Mouse (Mus musculus): ENCODE results near the gene Pigu. TPM values are rescaled to one million over a fixed set of nuclear protein-coding genes. Genes with fewer than 3 reads are reported as not detected.

Gene Pigu
- polyA plus RNA-seq, 1 experiment, result 39.9 TPM

DNA sequence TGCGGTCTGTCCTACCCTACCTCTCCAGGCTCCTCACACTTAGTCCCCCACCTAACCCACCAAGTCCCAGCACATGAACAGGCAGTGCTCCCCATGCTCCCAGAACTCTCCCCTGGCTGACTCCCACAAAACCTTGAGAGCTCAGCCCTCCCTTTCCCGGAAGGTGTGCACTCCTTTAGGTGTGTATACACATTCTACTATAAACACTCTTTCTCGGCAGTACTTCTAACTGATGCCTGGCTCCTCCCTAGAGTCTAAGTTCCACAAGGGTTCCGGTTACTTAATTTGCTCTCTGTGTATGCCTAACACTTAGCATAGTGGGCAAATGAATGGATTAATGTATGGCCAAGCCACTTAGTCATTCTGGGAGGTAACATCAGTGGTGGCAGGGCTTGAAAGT, 25.9 kb downstream of the Pigu start:
- TF ChIP-seq POLR2A (IDR thresholded peaks at IDR 0.05; ENCODE audit: extremely low read depth, insufficient read depth, low read length) (no peak), CTCF (IDR thresholded peaks at IDR 0.05; ENCODE audit: extremely low read depth, insufficient read depth, low read length) (no peak)
- H3K4me3 ChIP-seq (ENCODE audit: insufficient read depth, low read length), result no peak overlapping the region
- peak overlapping the region; percentile 60 for H3K27ac ChIP-seq (ENCODE audit: insufficient read depth, low read length)
- no peaks in the 10 kb centered on the region for H3K4me1 ChIP-seq (ENCODE audit: control insufficient read depth, insufficient read depth, low read length)

DNA sequence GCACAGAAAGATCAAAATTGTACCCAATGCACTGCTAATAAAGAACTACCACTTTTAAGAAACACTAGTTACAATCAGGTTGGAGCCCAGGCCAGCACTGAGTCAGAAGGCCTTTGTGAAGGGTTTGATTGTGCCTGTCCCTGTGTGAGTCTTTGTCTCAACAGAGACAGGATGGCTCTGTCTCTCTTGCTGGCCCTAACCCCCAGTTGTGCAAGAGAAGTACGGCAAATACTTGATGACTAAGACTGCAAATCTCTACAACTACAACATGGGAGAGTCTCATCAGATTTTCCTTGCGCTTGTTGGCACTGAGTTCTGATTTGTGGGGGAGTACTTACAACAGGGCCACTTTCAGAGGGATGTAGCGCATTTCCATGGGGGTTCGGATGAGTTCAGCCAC, 26.4 kb downstream of the Pigu start:
- peak overlapping the region; percentile 60 for H3K27ac ChIP-seq (ENCODE audit: insufficient read depth, low read length)
- no peaks in the 10 kb centered on the region for H3K4me1 ChIP-seq (ENCODE audit: control insufficient read depth, insufficient read depth, low read length)
- H3K4me3 ChIP-seq (ENCODE audit: insufficient read depth, low read length), result no peak overlapping the region
- TF ChIP-seq POLR2A (IDR thresholded peaks at IDR 0.05; ENCODE audit: extremely low read depth, insufficient read depth, low read length) (no peak), CTCF (IDR thresholded peaks at IDR 0.05; ENCODE audit: extremely low read depth, insufficient read depth, low read length) (no peak)

GRCm38 (mm10) chr2:155329707-155330106, 27.5 kb downstream of the Pigu start:
- H3K27ac ChIP-seq (ENCODE audit: insufficient read depth, low read length), result no peak overlapping the region

DNA sequence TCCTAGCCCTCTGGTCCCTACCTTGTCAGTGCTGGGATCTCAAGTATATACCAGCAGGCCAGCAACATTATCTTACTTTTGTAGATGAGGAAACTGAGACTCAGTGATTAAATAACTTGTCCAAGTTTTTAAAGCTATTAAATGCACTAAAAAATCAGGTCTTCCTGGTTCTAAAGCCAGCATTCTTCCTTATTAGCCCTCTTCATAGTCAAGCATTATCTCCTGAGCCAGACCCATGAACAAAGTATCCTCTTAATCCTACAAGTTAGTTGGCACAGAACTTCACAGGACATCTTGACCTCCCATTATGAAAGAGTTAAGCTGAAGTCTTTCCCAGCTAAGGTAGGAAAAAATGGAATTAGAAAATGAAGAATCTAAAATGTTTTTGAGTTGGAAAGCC, 28.3 kb downstream of the Pigu start:
- no peaks in the 10 kb centered on the region for H3K4me1 ChIP-seq (ENCODE audit: control insufficient read depth, insufficient read depth, low read length)
- H3K4me3 ChIP-seq (ENCODE audit: insufficient read depth, low read length), result no peak overlapping the region
- H3K27ac ChIP-seq (ENCODE audit: insufficient read depth, low read length), result no peak overlapping the region
- TF ChIP-seq POLR2A (IDR thresholded peaks at IDR 0.05; ENCODE audit: extremely low read depth, insufficient read depth, low read length) (no peak), CTCF (IDR thresholded peaks at IDR 0.05; ENCODE audit: extremely low read depth, insufficient read depth, low read length) (no peak)

More at GRCm38 (mm10) chr2:155329707-155330106, 27.5 kb downstream of the Pigu start:
- TF ChIP-seq POLR2A (IDR thresholded peaks at IDR 0.05; ENCODE audit: extremely low read depth, insufficient read depth, low read length) (no peak), CTCF (IDR thresholded peaks at IDR 0.05; ENCODE audit: extremely low read depth, insufficient read depth, low read length) (no peak)
- H3K4me3 ChIP-seq (ENCODE audit: insufficient read depth, low read length), result no peak overlapping the region
- no peaks in the 10 kb centered on the region for H3K4me1 ChIP-seq (ENCODE audit: control insufficient read depth, insufficient read depth, low read length)

DNA sequence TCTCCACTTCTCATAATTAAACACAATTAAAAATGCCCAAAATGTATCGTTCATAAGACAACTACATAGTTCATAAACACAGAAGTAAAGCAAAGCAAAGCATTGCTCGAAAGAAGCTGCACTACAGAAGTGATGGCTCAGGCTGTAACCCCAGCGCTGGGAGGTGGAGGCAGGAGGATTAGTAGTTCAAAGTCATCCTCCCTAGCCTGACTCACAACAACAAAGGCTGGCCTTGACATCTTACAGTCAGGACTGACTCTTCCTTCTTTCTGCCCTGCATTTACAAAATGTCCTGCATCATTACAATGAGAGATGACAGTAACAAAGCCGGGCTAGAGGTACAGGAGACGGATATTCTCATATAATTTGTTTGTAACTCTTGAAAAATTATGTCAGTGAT, 29.3 kb downstream of the Pigu start:
- TF ChIP-seq POLR2A (IDR thresholded peaks at IDR 0.05; ENCODE audit: extremely low read depth, insufficient read depth, low read length) (no peak), CTCF (IDR thresholded peaks at IDR 0.05; ENCODE audit: extremely low read depth, insufficient read depth, low read length) (no peak)
- Histone ChIP-seq H3K4me1 (ENCODE audit: control insufficient read depth, insufficient read depth, low read length) (no peaks in the 10 kb centered on the region), H3K27ac (ENCODE audit: insufficient read depth, low read length) (no peak overlapping the region), H3K4me3 (ENCODE audit: insufficient read depth, low read length) (no peak overlapping the region)

DNA sequence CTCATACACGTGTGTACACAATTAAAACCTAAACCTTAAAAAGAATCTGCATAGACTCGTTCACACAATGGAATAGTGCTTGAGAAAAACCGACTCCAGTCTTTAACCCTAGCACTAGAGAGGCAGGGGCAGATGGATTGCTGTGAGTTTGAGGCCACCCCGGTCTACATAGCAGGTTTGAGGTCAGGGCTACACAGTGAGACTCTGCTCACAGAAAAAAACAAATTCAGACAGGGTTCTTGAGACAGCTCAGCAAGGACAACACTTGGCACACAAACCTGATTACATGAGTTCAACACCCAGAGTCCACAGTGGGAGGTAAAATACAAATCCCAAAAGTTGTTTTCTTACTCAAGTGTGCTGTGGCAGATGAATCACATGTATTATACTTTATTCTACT, 31.2 kb downstream of the Pigu start:
- TF ChIP-seq POLR2A (IDR thresholded peaks at IDR 0.05; ENCODE audit: extremely low read depth, insufficient read depth, low read length) (no peak), CTCF (IDR thresholded peaks at IDR 0.05; ENCODE audit: extremely low read depth, insufficient read depth, low read length) (no peak)
- Histone ChIP-seq H3K27ac (ENCODE audit: insufficient read depth, low read length) (no peak overlapping the region), H3K4me3 (ENCODE audit: insufficient read depth, low read length) (no peak overlapping the region), H3K4me1 (ENCODE audit: control insufficient read depth, insufficient read depth, low read length) (no peaks in the 10 kb centered on the region)

GRCm38 (mm10) chr2:155320596-155320995, 36.6 kb downstream of the Pigu start:
- H3K4me1 ChIP-seq (ENCODE audit: control insufficient read depth, insufficient read depth, low read length), result no peaks in the 10 kb centered on the region; the same call in 1 of the 2 replicates
- no peak overlapping the region for H3K27ac ChIP-seq (ENCODE audit: insufficient read depth, low read length)
- TF ChIP-seq CTCF (IDR thresholded peaks at IDR 0.05; ENCODE audit: extremely low read depth, insufficient read depth, low read length) (no peak), POLR2A (IDR thresholded peaks at IDR 0.05; ENCODE audit: extremely low read depth, insufficient read depth, low read length) (no peak)
- no peak overlapping the region for H3K4me3 ChIP-seq (ENCODE audit: insufficient read depth, low read length)

- no peak for TF ChIP-seq CTCF (IDR thresholded peaks at IDR 0.05; ENCODE audit: extremely low read depth, insufficient read depth, low read length)
- TF ChIP-seq POLR2A (IDR thresholded peaks at IDR 0.05; ENCODE audit: extremely low read depth, insufficient read depth, low read length), result no peak
- Histone ChIP-seq H3K4me1 (ENCODE audit: control insufficient read depth, insufficient read depth, low read length) (no peaks in the 10 kb centered on the region; the same call in 1 of the 2 replicates), H3K27ac (ENCODE audit: insufficient read depth, low read length) (no peak overlapping the region)
Observed at GRCm38 (mm10) chr2:155318618-155319017, 38.6 kb downstream of the Pigu start.

DNA sequence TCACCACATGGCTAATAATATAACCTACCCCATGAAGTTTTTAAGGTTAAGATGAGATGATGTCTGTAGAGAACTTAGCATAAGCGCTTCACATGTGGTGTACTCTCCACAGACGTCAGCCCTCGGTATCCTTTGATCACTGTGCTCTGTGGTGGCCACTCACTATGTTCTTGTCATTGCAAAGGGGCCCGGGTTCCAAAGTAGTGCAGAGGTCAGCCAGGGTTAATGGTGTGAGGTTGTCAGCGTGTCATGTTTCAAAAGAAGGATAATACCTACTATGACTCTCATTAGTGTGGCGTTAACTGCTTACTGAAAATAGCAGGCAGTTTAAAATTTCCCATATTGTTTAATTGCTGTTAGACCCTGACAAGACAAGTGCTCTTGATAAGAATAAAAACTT, 43.6 kb downstream of the Pigu start:
- H3K4me1 ChIP-seq (ENCODE audit: control insufficient read depth, insufficient read depth, low read length), result no peaks in the 10 kb centered on the region; the same call in none of the 2 replicates
- H3K27ac ChIP-seq (ENCODE audit: insufficient read depth, low read length), result no peak overlapping the region
- TF ChIP-seq CTCF (IDR thresholded peaks at IDR 0.05; ENCODE audit: extremely low read depth, insufficient read depth, low read length), result no peak
- no peak for TF ChIP-seq POLR2A (IDR thresholded peaks at IDR 0.05; ENCODE audit: extremely low read depth, insufficient read depth, low read length)
- H3K4me3 ChIP-seq (ENCODE audit: insufficient read depth, low read length), result no peak overlapping the region

More at GRCm38 (mm10) chr2:155318618-155319017, 38.6 kb downstream of the Pigu start:
- H3K4me3 ChIP-seq (ENCODE audit: insufficient read depth, low read length), result no peak overlapping the region

- Histone ChIP-seq H3K27ac (ENCODE audit: insufficient read depth, low read length) (peak overlapping the region; percentile 46; the same call in 1 of the 2 replicates), H3K4me3 (ENCODE audit: insufficient read depth, low read length) (no peak overlapping the region), H3K4me1 (ENCODE audit: control insufficient read depth, insufficient read depth, low read length) (no peaks in the 10 kb centered on the region; the same call in 1 of the 2 replicates)
- TF ChIP-seq CTCF (IDR thresholded peaks at IDR 0.05; ENCODE audit: extremely low read depth, insufficient read depth, low read length), result peak; percentile 34; the same call in 1 of the 2 replicates
- no peak for TF ChIP-seq POLR2A (IDR thresholded peaks at IDR 0.05; ENCODE audit: extremely low read depth, insufficient read depth, low read length)
Observed at GRCm38 (mm10) chr2:155308936-155309592, 48.2 kb downstream of the Pigu start.
